Mouse (Mus musculus) liver, postnatal 0 days (tissue): Measurements from ENCODE around the gene Tapbpl.

Experiments
- CTCF ChIP-seq: sonication (generic); IDR thresholded peaks from 2 replicates; pipeline ENCODE4 v1.5.1; 2016; ENCODE audit warnings: antibody characterized with exemption, low read depth
- EP300 ChIP-seq: IDR thresholded peaks from 2 replicates; pipeline ENCODE4 v1.6.1; 2016; ENCODE audit warnings: antibody characterized with exemption, low read depth, mild to moderate bottlenecking

DNA sequence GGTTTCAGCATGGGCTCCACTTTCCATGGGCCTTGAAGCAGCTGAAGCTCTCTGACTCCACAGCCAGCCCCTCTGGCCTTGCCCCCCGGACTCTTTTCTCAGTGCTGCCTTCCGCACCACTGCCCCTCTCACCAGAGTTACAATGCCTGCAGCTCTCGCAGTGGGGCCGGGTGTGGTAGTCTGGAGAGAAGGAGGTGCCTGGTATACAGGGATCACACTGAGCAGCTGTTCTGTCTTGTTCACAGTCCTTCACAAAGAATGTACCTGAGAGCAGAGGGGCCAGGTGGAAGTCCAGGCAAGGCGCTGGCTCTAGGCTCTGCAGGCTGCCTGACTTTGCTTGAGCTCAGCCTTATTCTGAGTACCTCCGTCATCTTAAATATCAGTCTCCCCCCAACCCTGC is 4.7 kb upstream of the Tapbpl start:
- TF ChIP-seq CTCF (no peak), EP300 (no peak)
